Mouse (Mus musculus) urinary bladder, postnatal 4 days (tissue): ENCODE measurements around the gene Diras2.

ENCODE experiments used
- DNase-seq, 2 experiments: peaks; one replicate each; pipeline ENCODE4 v3.0.0; 2021 to 2022; ENCODE audit warnings: low spot score in 2 of 2

Gene Diras2

GRCm38 (mm10) chr13:52552822-52553477 lies 21.9 kb upstream of the Diras2 start:
- no peak for DNase-seq

- DNase-seq = no peak
Observed at GRCm38 (mm10) chr13:52551275-52551674, 20.2 kb upstream of the Diras2 start.

GRCm38 (mm10) chr13:52550690-52551193 lies 19.7 kb upstream of the Diras2 start:
- no peak for DNase-seq

GRCm38 (mm10) chr13:52546288-52546687 lies 15.2 kb upstream of the Diras2 start:
- no peak for DNase-seq

- no peak for DNase-seq
Observed at GRCm38 (mm10) chr13:52542636-52543035, 11.6 kb upstream of the Diras2 start.

GRCm38 (mm10) chr13:52542036-52542526 lies 11.0 kb upstream of the Diras2 start:
- DNase-seq = no peak

- no peak for DNase-seq
Observed at GRCm38 (mm10) chr13:52541385-52542035, 10.4 kb upstream of the Diras2 start.

- DNase-seq = no peak
Observed at GRCm38 (mm10) chr13:52539461-52539860, 8.4 kb upstream of the Diras2 start.

- DNase-seq = no peak
Observed at GRCm38 (mm10) chr13:52538588-52539116, 7.6 kb upstream of the Diras2 start.

- DNase-seq = no peak
Observed at GRCm38 (mm10) chr13:52537754-52538587, 6.9 kb upstream of the Diras2 start.

- DNase-seq = peak in 1 of 2 experiments; percentile 78
Observed at GRCm38 (mm10) chr13:52535542-52535941, 4.5 kb upstream of the Diras2 start.

- DNase-seq = no peak
Observed at GRCm38 (mm10) chr13:52533644-52534043, 2.6 kb upstream of the Diras2 start.

- peak; percentile 56 to 71 for DNase-seq
Observed at GRCm38 (mm10) chr13:52530008-52530945, 802 bp downstream of the Diras2 start.

GRCm38 (mm10) chr13:52529188-52529972 lies 1.7 kb downstream of the Diras2 start:
- DNase-seq = no peak

GRCm38 (mm10) chr13:52528786-52529185 lies 2.3 kb downstream of the Diras2 start:
- no peak for DNase-seq

GRCm38 (mm10) chr13:52528281-52528680 lies 2.8 kb downstream of the Diras2 start:
- no peak for DNase-seq

GRCm38 (mm10) chr13:52526249-52527035 lies 4.6 kb downstream of the Diras2 start:
- DNase-seq = no peak

GRCm38 (mm10) chr13:52524313-52524712 lies 6.8 kb downstream of the Diras2 start:
- DNase-seq = no peak

- no peak for DNase-seq
Observed at GRCm38 (mm10) chr13:52521176-52521575, 9.9 kb downstream of the Diras2 start.
